Mouse (Mus musculus): ENCODE data around the gene Ehmt2.
"Not testable (repeated sequence)": the region's sequence is repeated elsewhere in the genome, so short reads cannot be mapped to it uniquely, and the experiment has no call there.

Ehmt2 gene

GRCm38 (mm10) chr17:34893072-34893824 lies 5.0 kb upstream of the Ehmt2 start:
- DNase-seq (ENCODE audit: low read depth): no peak

DNA sequence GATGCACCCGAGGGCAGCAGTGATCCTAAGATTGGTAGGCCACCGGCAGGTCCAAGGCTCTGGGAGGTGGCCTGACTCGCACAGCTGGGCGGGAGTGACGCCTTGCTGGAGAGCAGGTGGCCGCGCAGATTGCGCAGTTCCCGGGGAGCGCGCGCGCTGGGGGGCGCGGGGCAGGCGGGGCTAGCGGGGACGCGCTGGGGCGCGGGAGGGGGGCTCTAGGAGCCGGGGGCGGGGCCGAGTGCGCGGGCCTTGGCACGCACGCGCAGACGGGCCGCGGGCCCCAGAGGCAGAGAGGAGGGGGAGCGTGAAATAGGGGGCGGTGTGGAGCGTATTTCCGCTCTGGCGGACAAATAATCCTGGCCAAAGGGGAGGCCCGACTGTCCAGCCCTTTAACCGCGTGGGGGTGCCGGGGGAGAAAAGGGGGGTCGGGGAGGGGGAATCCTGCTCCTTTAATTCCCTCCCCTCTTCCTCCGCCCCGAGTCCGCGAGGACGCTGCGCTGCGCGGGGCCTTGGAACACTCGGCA lies 4.1 kb upstream of the Ehmt2 start:
- DNase-seq (ENCODE audit: low read depth): peak; percentile 99

DNA sequence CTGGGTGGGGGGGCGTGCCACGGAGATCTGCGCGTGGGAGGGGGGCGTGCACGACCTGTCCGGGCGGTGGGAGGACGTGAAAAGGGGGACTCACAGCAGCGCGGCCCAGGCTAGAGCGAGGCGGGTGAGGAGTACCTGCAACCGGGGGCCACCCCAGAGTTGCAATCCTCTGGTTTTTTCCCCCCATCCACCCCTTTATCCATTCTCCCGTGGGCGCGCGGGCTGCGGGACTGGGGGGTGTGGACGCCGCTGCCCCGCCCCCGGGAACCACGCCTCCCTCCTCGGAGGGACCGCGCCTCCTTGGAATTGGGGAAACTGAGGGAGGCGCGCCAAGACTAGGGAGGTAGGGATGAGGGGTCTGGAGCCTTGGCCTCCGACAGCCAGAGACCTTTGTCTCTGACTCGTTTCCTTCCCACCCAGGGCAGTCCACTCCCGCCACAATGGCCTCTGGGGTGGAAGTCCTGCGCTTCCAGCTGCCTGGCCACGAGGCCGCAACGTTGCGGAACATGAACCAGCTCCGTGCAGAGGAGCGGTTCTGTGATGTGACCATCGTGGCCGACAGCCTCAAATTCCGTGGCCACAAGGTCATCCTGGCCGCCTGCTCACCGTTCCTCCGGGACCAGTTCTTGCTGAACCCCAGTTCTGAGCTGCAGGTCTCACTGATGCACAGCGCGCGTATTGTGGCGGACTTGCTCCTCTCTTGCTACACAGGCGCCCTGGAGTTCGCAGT lies 3.3 kb upstream of the Ehmt2 start:
- DNase-seq (ENCODE audit: low read depth): peak; percentile 73

DNA sequence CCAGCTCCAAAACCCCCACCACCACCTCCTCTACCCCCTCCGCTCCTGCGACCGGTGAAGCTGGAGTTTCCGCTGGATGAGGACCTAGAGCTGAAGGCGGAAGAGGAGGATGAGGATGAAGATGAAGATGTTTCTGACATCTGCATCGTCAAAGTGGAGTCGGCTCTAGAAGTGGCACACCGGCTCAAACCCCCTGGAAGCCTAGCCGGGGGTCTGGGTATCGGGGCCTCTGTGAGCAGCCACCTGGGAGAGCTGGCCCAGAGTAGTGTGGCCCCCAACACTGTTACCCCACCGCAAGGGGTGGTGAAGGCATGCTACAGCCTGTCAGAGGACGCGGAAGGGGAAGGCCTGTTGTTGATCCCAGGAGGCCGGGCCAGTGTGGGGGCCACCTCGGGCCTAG lies 2.5 kb upstream of the Ehmt2 start:
- no peak for DNase-seq (ENCODE audit: low read depth)

- DNase-seq (ENCODE audit: low read depth): no peak
Observed at GRCm38 (mm10) chr17:34896366-34896765, 1.9 kb upstream of the Ehmt2 start.

- peak; percentile 92 for DNase-seq (ENCODE audit: low read depth)
Observed at GRCm38 (mm10) chr17:34897373-34898159, 703 bp upstream of the Ehmt2 start.

GRCm38 (mm10) chr17:34898706-34899052 lies 410 bp downstream of the Ehmt2 start:
- DNase-seq (ENCODE audit: low read depth): peak; percentile 50

DNA sequence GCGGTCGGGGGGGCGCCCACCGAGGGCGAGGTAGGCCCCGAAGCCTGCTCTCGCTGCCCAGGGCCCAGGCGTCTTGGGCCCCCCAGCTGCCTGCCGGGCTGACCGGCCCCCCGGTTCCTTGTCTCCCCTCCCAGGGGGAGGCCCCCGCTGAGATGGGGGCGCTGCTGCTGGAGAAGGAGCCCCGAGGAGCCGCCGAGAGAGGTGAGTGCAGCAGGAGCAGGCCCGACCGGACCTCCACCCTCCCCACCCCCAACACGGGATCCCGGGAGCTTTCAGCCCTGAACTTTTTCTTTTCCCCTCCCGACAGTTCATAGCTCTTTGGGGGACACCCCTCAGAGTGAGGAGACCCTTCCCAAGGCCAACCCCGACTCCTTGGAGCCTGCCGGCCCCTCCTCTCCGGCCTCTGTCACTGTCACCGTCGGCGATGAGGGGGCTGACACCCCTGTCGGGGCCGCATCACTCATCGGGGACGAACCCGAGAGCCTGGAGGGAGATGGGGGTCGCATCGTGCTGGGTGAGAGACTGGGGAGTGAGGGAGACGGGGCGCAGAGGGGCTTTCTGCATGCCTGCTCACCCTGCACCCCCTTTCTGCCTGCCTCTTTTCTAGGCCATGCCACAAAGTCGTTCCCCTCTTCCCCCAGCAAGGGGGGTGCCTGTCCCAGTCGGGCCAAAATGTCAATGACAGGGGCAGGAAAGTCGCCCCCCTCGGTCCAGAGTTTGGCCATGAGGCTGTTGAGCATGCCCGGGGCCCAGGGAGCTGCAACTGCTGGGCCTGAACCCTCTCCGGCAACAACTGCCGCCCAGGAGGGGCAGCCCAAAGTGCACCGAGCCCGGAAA lies 1.0 kb downstream of the Ehmt2 start:
- peak; percentile 53 for DNase-seq (ENCODE audit: low read depth)

- DNase-seq (ENCODE audit: low read depth): peak; percentile 73
Observed at GRCm38 (mm10) chr17:34899890-34900243, 1.6 kb downstream of the Ehmt2 start.

- not testable (repeated sequence) for DNase-seq (ENCODE audit: low read depth)
Observed at GRCm38 (mm10) chr17:34900826-34901225, 2.6 kb downstream of the Ehmt2 start.

DNA sequence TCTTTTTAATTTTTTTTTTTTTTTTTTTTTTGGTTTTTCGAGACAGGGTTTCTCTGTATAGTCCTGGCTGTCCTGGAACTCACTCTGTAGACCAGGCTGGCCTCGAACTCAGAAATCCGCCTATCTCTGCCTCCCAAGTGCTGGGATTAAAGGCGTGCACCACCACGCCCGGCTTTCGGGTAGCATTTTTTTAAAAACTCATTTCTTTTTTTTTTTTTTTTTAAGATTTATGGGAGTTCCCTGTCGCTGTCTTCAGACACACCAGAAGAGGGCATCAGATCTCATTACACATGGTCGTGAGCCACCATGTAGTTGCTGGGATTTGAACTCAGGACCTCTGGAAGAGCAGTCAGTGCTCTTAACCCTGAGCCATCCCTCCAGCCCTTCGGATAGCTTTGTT lies 3.7 kb downstream of the Ehmt2 start:
- not testable (repeated sequence) for DNase-seq (ENCODE audit: low read depth)

- no peak for DNase-seq (ENCODE audit: low read depth)
Observed at GRCm38 (mm10) chr17:34902895-34903294, 4.6 kb downstream of the Ehmt2 start.

DNA sequence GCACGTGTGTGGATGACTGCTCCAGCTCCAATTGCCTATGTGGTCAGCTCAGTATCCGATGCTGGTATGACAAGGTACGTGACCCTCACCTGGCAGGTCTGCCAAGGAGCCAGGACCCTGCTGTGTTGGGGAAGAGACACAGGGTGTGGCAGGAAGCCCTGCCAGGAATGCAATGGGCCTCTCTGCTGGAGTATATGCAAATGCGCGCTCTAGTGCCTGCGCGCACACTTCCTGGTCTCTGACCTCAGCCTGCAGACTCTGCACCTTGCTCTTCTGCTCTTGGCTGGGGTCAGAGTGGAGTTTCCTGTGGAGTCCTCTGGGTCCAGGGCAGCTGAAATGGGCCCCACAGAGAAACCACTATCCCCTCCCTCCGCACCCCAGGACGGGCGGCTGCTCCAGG lies 12.7 kb downstream of the Ehmt2 start:
- no peak for DNase-seq (ENCODE audit: low read depth)

- DNase-seq (ENCODE audit: low read depth): peak; percentile 83
Observed at GRCm38 (mm10) chr17:34911945-34912351, 13.7 kb downstream of the Ehmt2 start.

GRCm38 (mm10) chr17:34913930-34914665 lies 15.8 kb downstream of the Ehmt2 start, which contains the start of gene Slc44a4:
TSS of gene Slc44a4 (plus strand) at chr17:34914466.
- no peak for DNase-seq (ENCODE audit: low read depth)

- DNase-seq (ENCODE audit: low read depth): peak; percentile 68
Observed at GRCm38 (mm10) chr17:34915410-34915831, 17.2 kb downstream of the Ehmt2 start.

GRCm38 (mm10) chr17:34916316-34916715 lies 18.0 kb downstream of the Ehmt2 start:
- DNase-seq (ENCODE audit: low read depth): peak; percentile 29

- DNase-seq (ENCODE audit: low read depth): no peak
Observed at GRCm38 (mm10) chr17:34917188-34917587, 18.9 kb downstream of the Ehmt2 start.

- DNase-seq (ENCODE audit: low read depth): peak; percentile 45
Observed at GRCm38 (mm10) chr17:34922939-34923338, 24.7 kb downstream of the Ehmt2 start.

GRCm38 (mm10) chr17:34924258-34924657 lies 26.0 kb downstream of the Ehmt2 start:
- DNase-seq (ENCODE audit: low read depth): no peak

Measured in NIH3T3 (cell line).